Mouse (Mus musculus) embryo, embryonic 11 days (tissue): ENCODE data around the gene Tnfsf15.

Experiments
- DNase-seq: peaks from one replicate; pipeline ENCODE4 v3.0.0-alpha.2; 2015

The Tnfsf15 gene

GRCm38 (mm10) chr4:63683716-63684115, 61.2 kb downstream of the Tnfsf15 start:
- no peak for DNase-seq

DNA sequence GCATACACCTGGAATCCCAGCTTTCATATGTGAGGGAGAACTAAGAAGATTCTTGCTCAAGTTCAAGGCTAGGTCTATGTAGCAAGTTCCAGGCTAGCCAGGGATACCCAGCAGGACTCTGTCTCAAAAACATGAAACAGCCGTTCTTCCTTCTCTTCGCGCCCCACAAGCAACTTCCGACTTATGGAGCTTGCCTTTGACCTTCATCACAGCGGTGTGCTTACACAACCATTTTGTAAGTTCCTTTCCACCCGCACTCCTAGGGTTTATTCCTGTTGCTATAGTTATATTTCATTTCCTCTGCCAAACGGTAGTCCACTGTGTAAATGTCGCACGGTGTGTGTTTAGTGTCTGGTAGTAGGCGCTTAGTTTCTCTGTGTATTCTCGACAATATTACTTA, 61.9 kb downstream of the Tnfsf15 start:
- no peak for DNase-seq

GRCm38 (mm10) chr4:63682441-63682840, 62.5 kb downstream of the Tnfsf15 start:
- DNase-seq: no peak

- DNase-seq: no peak
Observed at GRCm38 (mm10) chr4:63681557-63681956, 63.4 kb downstream of the Tnfsf15 start.
